Mouse (Mus musculus) intestine, embryonic 16.5 days (tissue): ENCODE measurements around the gene Mier1. TPM values are rescaled to one million over a fixed set of nuclear protein-coding genes. Genes with fewer than 3 reads are reported as not detected.

Experiments
- ATAC-seq: fragments of 200-750 bp; cut with Nextera tagmentation; 2 replicates; pipeline ENCODE4 v1.8.0; 2017; ENCODE audit warnings: moderate TSS enrichment, moderate library complexity
- H3K27ac ChIP-seq: fragments of 300-500 bp; sonication (generic); 2 replicates; pipeline ENCODE4 v1.5.1; 2014; ENCODE audit warnings: mild to moderate bottlenecking, low read length
- H3K27me3 ChIP-seq: fragments of 300-500 bp; sonication (generic); replicated peaks from 2 replicates; pipeline ENCODE4 v1.6.1; 2014; ENCODE audit warnings: low read length, control low read depth, mixed read lengths; ENCODE audit not compliant: control insufficient read depth, insufficient read depth
- H3K36me3 ChIP-seq: fragments of 300-500 bp; sonication (generic); 2 replicates; pipeline ENCODE4 v1.6.1; 2014; ENCODE audit warnings: low read length, control low read depth; ENCODE audit not compliant: control insufficient read depth, insufficient read depth
- H3K4me1 ChIP-seq: fragments of 300-500 bp; sonication (generic); 2 replicates; pipeline ENCODE4 v1.6.1; 2014; ENCODE audit warnings: low read length, control low read depth, mixed read lengths; ENCODE audit not compliant: control insufficient read depth, insufficient read depth
- H3K4me2 ChIP-seq: fragments of 300-500 bp; sonication (generic); 2 replicates; pipeline ENCODE4 v1.6.1; 2014; ENCODE audit warnings: low read depth, low read length, control low read depth
- H3K4me3 ChIP-seq: fragments of 300-500 bp; sonication (generic); 2 replicates; pipeline ENCODE4 v1.5.1; 2014; ENCODE audit warnings: mild to moderate bottlenecking, low read length
- H3K9ac ChIP-seq: fragments of 300-500 bp; sonication (generic); 2 replicates; pipeline ENCODE4 v1.6.1; 2014; ENCODE audit warnings: low read depth, low read length
- H3K9me3 ChIP-seq: fragments of 300-500 bp; sonication (generic); 2 replicates; pipeline ENCODE4 v1.6.1; 2016; ENCODE audit warnings: low read length, control low read depth; ENCODE audit not compliant: control insufficient read depth
- WGBS: fragments of 180-500 bp; shearing (Covaris S2); extraction: QIAGEN DNeasy Blood & Tissue Kit; methylation state at CpG from one replicate; pipeline ENCODE4 v1.1.7; 2014; 5-methylcytosine and 5-hydroxymethylcytosine counted together
- polyA plus RNA-seq: library from polyadenylated mRNA; unstranded; fragments of >200 nt; fragmentation: Nextera tagmentation; extraction: Ambion mirVana; gene quantifications from 2 replicates; pipeline ENCODE4 v1.2.1, GENCODE M21; 2015

Gene Mier1
- polyA plus RNA-seq, 1 experiment from 2014 or later: 29.8 TPM

- no peak overlapping the region for H3K9ac ChIP-seq
- no peaks in the 10 kb centered on the region for H3K9me3 ChIP-seq
- H3K36me3 ChIP-seq: no peaks in the 10 kb centered on the region
- peaks cover 29% of the 10 kb centered on the region for H3K4me1 ChIP-seq
- no peak overlapping the region for H3K4me2 ChIP-seq
- ATAC-seq: 0 out of 2 replicates have a peak, but pooled peaks have one; percentile 19
- WGBS: 61% methylated on average over 3 of the region's 3 CpGs
- no peaks in the 10 kb centered on the region for H3K27me3 ChIP-seq
- H3K27ac ChIP-seq: peak overlapping the region; percentile 49
- H3K4me3 ChIP-seq: no peak overlapping the region
Observed at GRCm38 (mm10) chr4:103179581-103179980, 65.4 kb downstream of the Mier1 start.

GRCm38 (mm10) chr4:103180300-103180888, 66.2 kb downstream of the Mier1 start:
- WGBS: 69% methylated on average over 8 of the region's 8 CpGs
- no peak overlapping the region for H3K4me2 ChIP-seq
- peaks cover 29% of the 10 kb centered on the region for H3K4me1 ChIP-seq

GRCm38 (mm10) chr4:103188786-103189640, 74.8 kb downstream of the Mier1 start:
- peaks cover 3% of the 10 kb centered on the region for H3K9me3 ChIP-seq
- no peaks in the 10 kb centered on the region for H3K27me3 ChIP-seq
- no peak overlapping the region for H3K4me3 ChIP-seq
- no peak overlapping the region for H3K27ac ChIP-seq
- H3K4me1 ChIP-seq: no peaks in the 10 kb centered on the region
- H3K36me3 ChIP-seq: peaks cover 8% of the 10 kb centered on the region; the same call in 1 of the 2 replicates
- H3K9ac ChIP-seq: no peak overlapping the region
- 83% methylated on average over 8 of the region's 8 CpGs for WGBS
- ATAC-seq: no peak
- H3K4me2 ChIP-seq: no peak overlapping the region

More at GRCm38 (mm10) chr4:103180300-103180888, 66.2 kb downstream of the Mier1 start:
- no peaks in the 10 kb centered on the region for H3K36me3 ChIP-seq
- no peak overlapping the region for H3K4me3 ChIP-seq
- peak; percentile 62 for ATAC-seq
- H3K27ac ChIP-seq: peak overlapping the region; percentile 49
- no peaks in the 10 kb centered on the region for H3K27me3 ChIP-seq
- H3K9ac ChIP-seq: no peak overlapping the region
- no peaks in the 10 kb centered on the region for H3K9me3 ChIP-seq

GRCm38 (mm10) chr4:103192421-103192820, 78.2 kb downstream of the Mier1 start:
- 98% methylated on average over 2 of the region's 2 CpGs for WGBS
- Histone ChIP-seq H3K36me3 (peaks cover 8% of the 10 kb centered on the region; the same call in 1 of the 2 replicates), H3K27ac (no peak overlapping the region), H3K9me3 (peaks cover 3% of the 10 kb centered on the region), H3K4me1 (no peaks in the 10 kb centered on the region), H3K9ac (no peak overlapping the region), H3K27me3 (no peaks in the 10 kb centered on the region), H3K4me2 (no peak overlapping the region), H3K4me3 (no peak overlapping the region)
- no peak for ATAC-seq

- H3K4me3 ChIP-seq: no peak overlapping the region
- H3K36me3 ChIP-seq: peaks cover 8% of the 10 kb centered on the region; the same call in 1 of the 2 replicates
- H3K4me1 ChIP-seq: no peaks in the 10 kb centered on the region
- no peak overlapping the region for H3K27ac ChIP-seq
- H3K9me3 ChIP-seq: peaks cover 1% of the 10 kb centered on the region
- no peak overlapping the region for H3K9ac ChIP-seq
- no peak for ATAC-seq
- H3K27me3 ChIP-seq: no peaks in the 10 kb centered on the region
- H3K4me2 ChIP-seq: no peak overlapping the region
- WGBS: 89% methylated on average over 8 of the region's 8 CpGs
Observed at GRCm38 (mm10) chr4:103197401-103197800, 83.2 kb downstream of the Mier1 start.

- no peaks in the 10 kb centered on the region for H3K27me3 ChIP-seq
- H3K36me3 ChIP-seq: 0 out of 2 replicates have a peak, but pooled peaks cover 5% of the 10 kb centered on the region
- H3K4me2 ChIP-seq: no peak overlapping the region
- H3K9me3 ChIP-seq: no peaks in the 10 kb centered on the region
- no peak overlapping the region for H3K9ac ChIP-seq
- H3K27ac ChIP-seq: no peak overlapping the region
- H3K4me1 ChIP-seq: no peaks in the 10 kb centered on the region
- WGBS: 56% methylated on average over 4 of the region's 4 CpGs
- no peak overlapping the region for H3K4me3 ChIP-seq
- no peak for ATAC-seq
Observed at GRCm38 (mm10) chr4:103199086-103199485, 84.9 kb downstream of the Mier1 start.

- Histone ChIP-seq H3K9ac (no peak overlapping the region), H3K27ac (no peak overlapping the region), H3K36me3 (0 out of 2 replicates have a peak, but pooled peaks cover 5% of the 10 kb centered on the region), H3K4me3 (no peak overlapping the region), H3K4me1 (no peaks in the 10 kb centered on the region), H3K27me3 (no peaks in the 10 kb centered on the region), H3K4me2 (no peak overlapping the region), H3K9me3 (no peaks in the 10 kb centered on the region)
- ATAC-seq: no peak
- 96% methylated on average over 1 of the region's 1 CpGs for WGBS
Observed at GRCm38 (mm10) chr4:103200046-103200445, 85.9 kb downstream of the Mier1 start.

- Histone ChIP-seq H3K9ac (no peak overlapping the region), H3K9me3 (no peaks in the 10 kb centered on the region), H3K4me3 (no peak overlapping the region), H3K27ac (no peak overlapping the region), H3K4me2 (no peak overlapping the region), H3K27me3 (no peaks in the 10 kb centered on the region), H3K4me1 (no peaks in the 10 kb centered on the region), H3K36me3 (peaks cover 16% of the 10 kb centered on the region)
- no peak for ATAC-seq
- 73% methylated on average over 2 of the region's 2 CpGs for WGBS
Observed at GRCm38 (mm10) chr4:103203646-103204045, 89.5 kb downstream of the Mier1 start.

GRCm38 (mm10) chr4:103208553-103208952, 94.4 kb downstream of the Mier1 start:
- H3K4me3 ChIP-seq: no peak overlapping the region
- no peak overlapping the region for H3K9ac ChIP-seq
- H3K4me1 ChIP-seq: peaks cover 7% of the 10 kb centered on the region
- no peak overlapping the region for H3K27ac ChIP-seq
- H3K36me3 ChIP-seq: peaks cover 11% of the 10 kb centered on the region
- no peaks in the 10 kb centered on the region for H3K9me3 ChIP-seq
- WGBS: 95% methylated on average over 1 of the region's 1 CpGs
- no peak overlapping the region for H3K4me2 ChIP-seq
- no peak for ATAC-seq
- H3K27me3 ChIP-seq: no peaks in the 10 kb centered on the region
